Mouse (Mus musculus): Measurements from ENCODE around the gene Gm21317. TPM values are rescaled to one million over a fixed set of nuclear protein-coding genes. Genes with fewer than 3 reads are reported as not detected.
"Not testable (repeated sequence)": the region's sequence is repeated elsewhere in the genome, so short reads cannot be mapped to it uniquely, and the experiment has no call there.

Gm21317 gene
- polyA plus RNA-seq (2014; fragmentation: Nextera tagmentation; extraction: Ambion mirVana): not detected in 2 replicates

DNA sequence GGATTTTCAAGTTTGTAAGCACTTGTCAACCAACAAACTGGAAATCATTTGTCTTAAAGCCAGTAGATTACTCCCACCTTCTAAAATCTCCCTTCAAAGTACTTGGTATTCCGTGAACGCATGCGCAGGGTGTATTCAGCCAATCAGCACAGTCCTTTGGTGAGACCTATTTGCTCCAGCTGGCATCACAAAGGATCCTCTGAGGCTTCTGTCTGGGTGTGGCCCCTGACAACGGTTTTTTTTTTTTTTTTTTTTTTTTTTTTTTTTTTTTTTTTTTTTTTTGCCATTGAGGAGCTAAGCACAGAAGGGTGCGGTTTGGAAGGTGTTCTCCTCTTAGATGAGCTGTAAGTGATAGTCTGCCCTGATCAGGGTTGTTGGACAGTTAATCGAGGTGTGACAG, at the start of gene Gm21317:
Gene Gm21317 (plus strand): TSS at position 301 of the 400 bp plus-strand sequence.
- WGBS: no CpG with 5 or more reads among the region's 6 CpGs
- ATAC-seq (replicated peaks; ENCODE audit: low FRiP score, low TSS enrichment, low read depth): not testable (repeated sequence)

More for the DNA sequence above, at the start of gene Gm21317:
- H3K4me2 ChIP-seq (ENCODE audit: low read length); H3K4me3 ChIP-seq (ENCODE audit: low read depth, low read length); H3K27me3 ChIP-seq (replicated peaks; ENCODE audit: control insufficient read depth, insufficient read depth, low read length); H3K9ac ChIP-seq (ENCODE audit: low read length); H3K27ac ChIP-seq (ENCODE audit: low read depth); H3K36me3 ChIP-seq (ENCODE audit: control insufficient read depth, insufficient read depth, low read length); DNase-seq (ENCODE audit: low spot score); H3K9me3 ChIP-seq (ENCODE audit: control insufficient read depth, low read length); H3K4me1 ChIP-seq (replicated peaks; ENCODE audit: control insufficient read depth, insufficient read depth, low read length): not testable (repeated sequence)
